Mouse (Mus musculus) spleen, adult 2 months (tissue): ENCODE measurements around the gene Sae1.

Experiments used
- CTCF ChIP-seq: fragments of 200-500 bp; IDR thresholded peaks from 2 replicates; pipeline ENCODE4 v1.5.1; 2011; ENCODE audit warnings: mild to moderate bottlenecking, inconsistent platforms; ENCODE audit not compliant: insufficient read depth, insufficient read length, insufficient replicate concordance; ENCODE audit errors: extremely low read depth
- POLR2A ChIP-seq: fragments of 200-500 bp; IDR thresholded peaks from 2 replicates; pipeline ENCODE4 v1.6.1; 2011; ENCODE audit warnings: low read depth, low read length, inconsistent platforms

- TF ChIP-seq POLR2A (no peak), CTCF (no peak)
Measured at GRCm38 (mm10) chr7:16402449-16402848, 14.8 kb upstream of the Sae1 start.
